In genomic region chr11:102350416-102350815, GRCm38 (mm10) we compare ENCODE assay signal across 26 mouse cellular contexts. TPM values are rescaled to one million over a fixed set of nuclear protein-coding genes. Genes with fewer than 3 reads are reported as not detected.
DNase-seq lines count a peak whose midpoint lies in the region; ATAC-seq and TF ChIP-seq lines count a peak whose summit lies in the region.
"Had no signal": no experiment of that assay in that cellular context is flagged by ENCODE, and none has a peak within 500 bp of the region (broad histone marks: within the 10 kb centered on the region; RNA-seq: fewer than 3 reads in every experiment).

No protein-coding gene starts in this region.

- TF ChIP-seq CTCF in liver, embryonic 14.5 days (IDR thresholded peaks at IDR 0.05; ENCODE audit: low read depth): no peak
- no peak for TF ChIP-seq CTCF in liver, postnatal 0 days (IDR thresholded peaks at IDR 0.05; ENCODE audit: low read depth)

- peaks cover 12% of the 10 kb centered on the region; the same call in 1 of the 2 replicates for H3K27me3 ChIP-seq in limb, embryonic 15.5 days
- peaks cover 12% of the 10 kb centered on the region; the same call in 1 of the 2 replicates for H3K27me3 ChIP-seq in limb, embryonic 10.5 days (ENCODE audit: low read depth, poor library complexity, severe bottlenecking)
- no peaks in the 10 kb centered on the region for H3K27me3 ChIP-seq in liver, embryonic 14.5 days (ENCODE audit: control insufficient read depth, insufficient read depth, low read length)
- 0 out of 2 replicates have a peak, but pooled peaks cover 7% of the 10 kb centered on the region for H3K27me3 ChIP-seq in liver, postnatal 0 days (ENCODE audit: insufficient read depth, low read length)
- H3K27me3 ChIP-seq in liver, embryonic 15.5 days: peaks cover 24% of the 10 kb centered on the region; the same call in 1 of the 2 replicates
- H3K27me3 ChIP-seq in forebrain, embryonic 16.5 days (replicated peaks; ENCODE audit: control insufficient read depth, insufficient read depth, low read length): no peaks in the 10 kb centered on the region

- H3K9me3 ChIP-seq in limb, embryonic 15.5 days: no peaks in the 10 kb centered on the region
- no peaks in the 10 kb centered on the region for H3K9me3 ChIP-seq in limb, embryonic 10.5 days (replicated peaks)
- H3K9me3 ChIP-seq in liver, embryonic 14.5 days (ENCODE audit: control insufficient read depth, low read length): no peaks in the 10 kb centered on the region
- H3K9me3 ChIP-seq in liver, postnatal 0 days (ENCODE audit: low read length): no peaks in the 10 kb centered on the region
- no peaks in the 10 kb centered on the region for H3K9me3 ChIP-seq in liver, embryonic 15.5 days (replicated peaks)
- no peaks in the 10 kb centered on the region for H3K9me3 ChIP-seq in forebrain, embryonic 16.5 days (ENCODE audit: control insufficient read depth, low read length)
- H3K9me3 ChIP-seq: embryonic facial prominence, embryonic 10.5 days; embryonic facial prominence, embryonic 13.5 days; hindbrain, embryonic 10.5 days; hindbrain, embryonic 13.5 days had no signal

- H3K27ac ChIP-seq in limb, embryonic 15.5 days: no peak overlapping the region
- H3K27ac ChIP-seq in limb, embryonic 10.5 days: no peak overlapping the region
- no peak overlapping the region for H3K27ac ChIP-seq in liver, embryonic 14.5 days
- H3K27ac ChIP-seq in liver, postnatal 0 days (ENCODE audit: low read depth): no peak overlapping the region
- peak overlapping the region; percentile 75 for H3K27ac ChIP-seq in liver, embryonic 15.5 days (replicated peaks)
- no peak overlapping the region for H3K27ac ChIP-seq in forebrain, embryonic 16.5 days (ENCODE audit: low read length)
- H3K27ac ChIP-seq: embryonic facial prominence, embryonic 10.5 days; embryonic facial prominence, embryonic 13.5 days; heart, adult 2 months; hindbrain, embryonic 10.5 days; hindbrain, embryonic 13.5 days had no signal

- ATAC-seq in limb, embryonic 15.5 days (ENCODE audit: insufficient number of reproducible peaks, low FRiP score, low TSS enrichment, low read depth): peak; percentile 36; the same call in 1 of the 2 replicates
- no peak for ATAC-seq in liver, embryonic 14.5 days (ENCODE audit: insufficient read depth)
- no peak for ATAC-seq in liver, postnatal 0 days
- ATAC-seq in liver, embryonic 15.5 days (ENCODE audit: insufficient read depth): no peak
- ATAC-seq in forebrain, embryonic 16.5 days: no peak
- ATAC-seq: CD4-positive, CD25-positive, alpha-beta regulatory T cell, adult 4 months; forebrain, embryonic 14.5 days; hindbrain, embryonic 16.5 days had no signal

- H3K9ac ChIP-seq in limb, embryonic 15.5 days: no peak overlapping the region
- H3K9ac ChIP-seq in liver, embryonic 14.5 days (replicated peaks): no peak overlapping the region
- H3K9ac ChIP-seq in liver, postnatal 0 days (replicated peaks): no peak overlapping the region
- H3K9ac ChIP-seq in liver, embryonic 15.5 days: no peak overlapping the region
- H3K9ac ChIP-seq in forebrain, embryonic 16.5 days (replicated peaks; ENCODE audit: low read depth, low read length): no peak overlapping the region
- H3K9ac ChIP-seq: embryonic facial prominence, embryonic 13.5 days; hindbrain, embryonic 13.5 days had no signal

- no peak overlapping the region for H3K4me2 ChIP-seq in limb, embryonic 15.5 days
- no peak overlapping the region for H3K4me2 ChIP-seq in liver, embryonic 14.5 days (ENCODE audit: low read depth)
- no peak overlapping the region for H3K4me2 ChIP-seq in liver, postnatal 0 days (ENCODE audit: low read depth, low read length)
- no peak overlapping the region for H3K4me2 ChIP-seq in liver, embryonic 15.5 days
- H3K4me2 ChIP-seq in forebrain, embryonic 16.5 days (ENCODE audit: low read length): no peak overlapping the region
- H3K4me2 ChIP-seq: embryonic facial prominence, embryonic 13.5 days; heart, embryonic 11.5 days; hindbrain, embryonic 13.5 days had no signal

- no peaks in the 10 kb centered on the region for H3K36me3 ChIP-seq in limb, embryonic 15.5 days
- H3K36me3 ChIP-seq in limb, embryonic 10.5 days: no peaks in the 10 kb centered on the region
- peaks cover 67% of the 10 kb centered on the region for H3K36me3 ChIP-seq in liver, embryonic 14.5 days (replicated peaks; ENCODE audit: control insufficient read depth, insufficient read depth, low read depth)
- peaks cover 56% of the 10 kb centered on the region for H3K36me3 ChIP-seq in liver, postnatal 0 days (replicated peaks; ENCODE audit: insufficient read depth, low read length)
- H3K36me3 ChIP-seq in liver, embryonic 15.5 days (replicated peaks): peaks cover 73% of the 10 kb centered on the region
- no peaks in the 10 kb centered on the region for H3K36me3 ChIP-seq in forebrain, embryonic 16.5 days (ENCODE audit: control insufficient read depth, insufficient read depth)
- H3K36me3 ChIP-seq: embryonic facial prominence, embryonic 10.5 days; embryonic facial prominence, embryonic 13.5 days; hindbrain, embryonic 10.5 days; hindbrain, embryonic 13.5 days had no signal

- H3K4me1 ChIP-seq in limb, embryonic 15.5 days: 0 out of 2 replicates have a peak, but pooled peaks cover 5% of the 10 kb centered on the region
- H3K4me1 ChIP-seq in limb, embryonic 10.5 days: peaks cover 7% of the 10 kb centered on the region
- H3K4me1 ChIP-seq in liver, embryonic 14.5 days (replicated peaks; ENCODE audit: control insufficient read depth in 2 of 2, insufficient read depth in 2 of 2, low read length in 1 of 2): peaks cover 0 to 4% of the 10 kb centered on the region in 2 experiments; a peak in 1 of 4 replicates
- H3K4me1 ChIP-seq in liver, postnatal 0 days (ENCODE audit: insufficient read depth): no peaks in the 10 kb centered on the region; the same call in 1 of the 2 replicates
- peaks cover 67% of the 10 kb centered on the region for H3K4me1 ChIP-seq in liver, embryonic 15.5 days (replicated peaks)
- H3K4me1 ChIP-seq in forebrain, embryonic 16.5 days (replicated peaks; ENCODE audit: control insufficient read depth, insufficient read depth, low read length): no peaks in the 10 kb centered on the region
- H3K4me1 ChIP-seq: embryonic facial prominence, embryonic 13.5 days; hindbrain, embryonic 13.5 days had no signal

- DNase-seq in limb, embryonic 10.5 days (ENCODE audit: low spot score): no peak
- DNase-seq in liver, embryonic 14.5 days (ENCODE audit: low read depth in 3 of 3, low spot score in 3 of 3): no peak
- no peak for DNase-seq in liver, postnatal 0 days
- peak; percentile 41 for DNase-seq in retina, embryonic 14.5 days (ENCODE audit: low spot score)
- no peak for DNase-seq in lung, postnatal 36 days
- DNase-seq: adrenal gland, adult 2 months; adrenal gland, postnatal 14 days; cerebellum, adult 8-10 months; cerebellum, postnatal 10 days; cerebellum, postnatal 36 days; embryo, embryonic 11 days; gastrocnemius, postnatal 36 days; heart, adult 2 months; heart, postnatal 36 days had no signal

- 0 out of 2 replicates have a peak, but pooled peaks have one; percentile 10 for TF ChIP-seq EP300 in liver, embryonic 14.5 days (IDR thresholded peaks at IDR 0.05; ENCODE audit: low read depth)
- TF ChIP-seq EP300 in liver, postnatal 0 days (IDR thresholded peaks at IDR 0.05; ENCODE audit: low read depth): no peak

- H3K4me3 ChIP-seq in limb, embryonic 15.5 days: no peak overlapping the region
- no peak overlapping the region for H3K4me3 ChIP-seq in limb, embryonic 10.5 days
- H3K4me3 ChIP-seq in liver, embryonic 14.5 days (ENCODE audit: insufficient read depth in 1 of 2, low read depth in 2 of 2, low read length in 2 of 2): no peak overlapping the region
- no peak overlapping the region for H3K4me3 ChIP-seq in liver, postnatal 0 days (ENCODE audit: low read depth, low read length)
- no peak overlapping the region for H3K4me3 ChIP-seq in liver, embryonic 15.5 days (replicated peaks)
- no peak overlapping the region for H3K4me3 ChIP-seq in forebrain, embryonic 16.5 days (replicated peaks; ENCODE audit: low read length)
- H3K4me3 ChIP-seq: embryonic facial prominence, embryonic 10.5 days; embryonic facial prominence, embryonic 13.5 days; heart, adult 2 months; hindbrain, embryonic 10.5 days; hindbrain, embryonic 13.5 days had no signal

- WGBS in limb, embryonic 15.5 days: 79% methylated on average over 4 of the region's 4 CpGs
- WGBS in limb, embryonic 10.5 days: 88% methylated on average over 4 of the region's 4 CpGs
- WGBS in liver, embryonic 14.5 days (ENCODE audit: insufficient replicate concordance): 79% methylated on average over 4 of the region's 4 CpGs
- WGBS in liver, postnatal 0 days (ENCODE audit: insufficient replicate concordance): 87% methylated on average over 4 of the region's 4 CpGs
- WGBS in liver, embryonic 15.5 days (ENCODE audit: insufficient replicate concordance): 78% methylated on average over 4 of the region's 4 CpGs
- WGBS in forebrain, embryonic 16.5 days: 86% methylated on average over 4 of the region's 4 CpGs

RNA-seq across cellular contexts. Expression of gene Slc4a1, which starts 15.6 kb away (rescaled TPM):
- 5.9 and 10.4 TPM in 2 replicates for polyA plus RNA-seq in limb, embryonic 15.5 days (2015; fragmentation: Nextera tagmentation; extraction: Ambion mirVana)
- 34.5 and 37.2 TPM in 2 replicates for polyA plus RNA-seq in limb, embryonic 10.5 days (2016; fragmentation: Nextera tagmentation; extraction: Ambion mirVana)
- polyA plus RNA-seq in liver, embryonic 14.5 days (2012; rRNA removed): 570 and 632 TPM in 2 replicates
- 606 and 703 TPM in 2 replicates for polyA plus RNA-seq in liver, embryonic 14.5 days (2014; fragmentation: Nextera tagmentation; extraction: Ambion mirVana)
- 311 and 329 TPM in 2 replicates for polyA plus RNA-seq in liver, postnatal 0 days (2015; fragmentation: Nextera tagmentation; extraction: Ambion mirVana)
- 1,073 and 1,204 TPM in 2 replicates for polyA plus RNA-seq in liver, embryonic 15.5 days (2015; fragmentation: Nextera tagmentation; extraction: Ambion mirVana)
- polyA plus RNA-seq in forebrain, embryonic 16.5 days (2015; fragmentation: Nextera tagmentation; extraction: Ambion mirVana): 2.0 and 2.9 TPM in 2 replicates
- polyA plus RNA-seq: C2C12; CD4-positive, CD25-positive, alpha-beta regulatory T cell, adult 4 months had no signal

RNA-seq across cellular contexts. Expression of gene Ubtf, which starts 30.9 kb away (rescaled TPM):
- 76.0 and 85.7 TPM in 2 replicates for polyA plus RNA-seq in limb, embryonic 15.5 days (2015; fragmentation: Nextera tagmentation; extraction: Ambion mirVana)
- polyA plus RNA-seq in limb, embryonic 10.5 days (2016; fragmentation: Nextera tagmentation; extraction: Ambion mirVana): 102 and 108 TPM in 2 replicates
- polyA plus RNA-seq in liver, embryonic 14.5 days (2012; rRNA removed): 19.9 and 34.7 TPM in 2 replicates
- 42.5 and 48.8 TPM in 2 replicates for polyA plus RNA-seq in liver, embryonic 14.5 days (2014; fragmentation: Nextera tagmentation; extraction: Ambion mirVana)
- polyA plus RNA-seq in liver, postnatal 0 days (2015; fragmentation: Nextera tagmentation; extraction: Ambion mirVana): 32.4 and 32.5 TPM in 2 replicates
- polyA plus RNA-seq in liver, embryonic 15.5 days (2015; fragmentation: Nextera tagmentation; extraction: Ambion mirVana): 50.9 and 55.2 TPM in 2 replicates
- 99.1 and 116 TPM in 2 replicates for polyA plus RNA-seq in forebrain, embryonic 16.5 days (2015; fragmentation: Nextera tagmentation; extraction: Ambion mirVana)

RNA-seq across cellular contexts. Expression of gene Rundc3a, which starts 42.8 kb away (rescaled TPM):
- 1.2 and 1.6 TPM in 2 replicates for polyA plus RNA-seq in limb, embryonic 15.5 days (2015; fragmentation: Nextera tagmentation; extraction: Ambion mirVana)
- polyA plus RNA-seq in limb, embryonic 10.5 days (2016; fragmentation: Nextera tagmentation; extraction: Ambion mirVana): 1.2 and 1.3 TPM in 2 replicates
- polyA plus RNA-seq in liver, embryonic 14.5 days (2012; rRNA removed): 1.4 and 1.9 TPM in 2 replicates
- 1.0 and 1.2 TPM in 2 replicates for polyA plus RNA-seq in liver, embryonic 14.5 days (2014; fragmentation: Nextera tagmentation; extraction: Ambion mirVana)
- polyA plus RNA-seq in liver, postnatal 0 days (2015; fragmentation: Nextera tagmentation; extraction: Ambion mirVana): 1.8 and 2.4 TPM in 2 replicates
- polyA plus RNA-seq in liver, embryonic 15.5 days (2015; fragmentation: Nextera tagmentation; extraction: Ambion mirVana): 2.2 and 2.4 TPM in 2 replicates
- polyA plus RNA-seq in forebrain, embryonic 16.5 days (2015; fragmentation: Nextera tagmentation; extraction: Ambion mirVana): 129 and 156 TPM in 2 replicates

RNA-seq across cellular contexts. Expression of gene Atxn7l3, which starts 54.0 kb away (rescaled TPM):
- polyA plus RNA-seq in limb, embryonic 15.5 days (2015; fragmentation: Nextera tagmentation; extraction: Ambion mirVana): 15.0 and 18.0 TPM in 2 replicates
- 16.6 and 20.1 TPM in 2 replicates for polyA plus RNA-seq in limb, embryonic 10.5 days (2016; fragmentation: Nextera tagmentation; extraction: Ambion mirVana)
- polyA plus RNA-seq in liver, embryonic 14.5 days (2012; rRNA removed): 11.0 and 11.6 TPM in 2 replicates
- 3.6 and 4.7 TPM in 2 replicates for polyA plus RNA-seq in liver, embryonic 14.5 days (2014; fragmentation: Nextera tagmentation; extraction: Ambion mirVana)
- 4.5 and 4.6 TPM in 2 replicates for polyA plus RNA-seq in liver, postnatal 0 days (2015; fragmentation: Nextera tagmentation; extraction: Ambion mirVana)
- 3.8 and 4.6 TPM in 2 replicates for polyA plus RNA-seq in liver, embryonic 15.5 days (2015; fragmentation: Nextera tagmentation; extraction: Ambion mirVana)
- 28.5 and 29.5 TPM in 2 replicates for polyA plus RNA-seq in forebrain, embryonic 16.5 days (2015; fragmentation: Nextera tagmentation; extraction: Ambion mirVana)

RNA-seq across cellular contexts. Expression of gene Slc25a39, which starts 57.3 kb away (rescaled TPM):
- polyA plus RNA-seq in limb, embryonic 15.5 days (2015; fragmentation: Nextera tagmentation; extraction: Ambion mirVana): 184 and 195 TPM in 2 replicates
- 209 and 242 TPM in 2 replicates for polyA plus RNA-seq in limb, embryonic 10.5 days (2016; fragmentation: Nextera tagmentation; extraction: Ambion mirVana)
- polyA plus RNA-seq in liver, embryonic 14.5 days (2012; rRNA removed): 167 and 187 TPM in 2 replicates
- 339 and 363 TPM in 2 replicates for polyA plus RNA-seq in liver, embryonic 14.5 days (2014; fragmentation: Nextera tagmentation; extraction: Ambion mirVana)
- polyA plus RNA-seq in liver, postnatal 0 days (2015; fragmentation: Nextera tagmentation; extraction: Ambion mirVana): 510 and 522 TPM in 2 replicates
- polyA plus RNA-seq in liver, embryonic 15.5 days (2015; fragmentation: Nextera tagmentation; extraction: Ambion mirVana): 451 and 525 TPM in 2 replicates
- polyA plus RNA-seq in forebrain, embryonic 16.5 days (2015; fragmentation: Nextera tagmentation; extraction: Ambion mirVana): 134 and 143 TPM in 2 replicates

Comparison
In these comparisons a context has a peak if more than half of its experiments do, and no peak if none do; other contexts are left out.
1. RNA of gene Rundc3a, which starts 42.8 kb away (polyA plus RNA-seq): 129 to 156 TPM in forebrain, embryonic 16.5 days; 2.2 to 2.4 TPM in liver, embryonic 15.5 days, 1.8 to 2.4 TPM in liver, postnatal 0 days, 1.0 to 1.9 TPM in liver, embryonic 14.5 days, 1.2 to 1.3 TPM in limb, embryonic 10.5 days and 1.2 to 1.6 TPM in limb, embryonic 15.5 days; every median in the first group is over 10 times any median in the second.